Mouse (Mus musculus): Measurements from ENCODE around the gene Gm9376. TPM values are rescaled to one million over a fixed set of nuclear protein-coding genes. Genes with fewer than 3 reads are reported as not detected.

Gm9376 gene
- polyA plus RNA-seq (2012; rRNA removed): 0.07 TPM in 1 of 2 replicates, not detected in the other

DNA sequence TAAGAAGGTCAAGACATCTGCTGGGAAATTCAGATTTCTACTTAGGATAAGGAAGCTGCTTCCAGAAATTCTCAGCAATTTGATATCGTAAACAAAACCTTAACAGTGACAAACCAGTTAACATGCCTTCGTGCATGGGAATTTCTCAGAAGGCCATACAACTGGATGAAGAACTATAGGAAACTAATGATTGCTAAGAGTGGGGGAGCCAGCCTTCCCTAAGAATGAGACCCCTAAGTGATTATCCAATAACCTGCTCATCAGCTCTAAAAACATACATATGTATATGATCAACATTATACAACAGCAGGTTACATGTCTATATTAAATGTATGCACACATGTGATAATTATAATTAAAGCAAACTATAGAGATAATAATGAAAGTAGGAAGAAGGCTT, at the start of gene Gm9376:
Gene Gm9376, plus strand, starts transcription at position 301 of the 400 bp plus-strand sequence.

DNA sequence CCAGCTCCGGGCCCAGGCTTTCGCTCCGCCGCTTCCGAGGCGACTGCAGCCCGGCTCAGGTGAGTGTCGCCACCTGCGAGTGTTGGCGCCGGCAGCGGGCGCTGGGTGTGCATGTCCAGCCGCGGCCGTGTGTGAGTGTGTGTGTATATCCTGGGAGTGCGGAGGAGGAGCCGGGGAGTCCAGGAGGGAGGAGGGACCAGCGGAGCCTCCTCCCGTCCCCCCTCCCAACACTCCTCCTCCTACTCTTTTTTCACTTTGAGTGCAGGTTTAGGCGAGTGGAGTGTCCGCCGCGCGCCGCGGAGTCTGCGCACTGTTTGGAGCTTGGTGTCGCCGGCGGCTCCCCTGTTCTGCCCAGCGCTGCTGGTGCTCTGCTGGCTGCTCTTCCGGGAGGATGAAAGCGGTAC, 29.9 kb upstream of the Gm9376 start, which contains the start of gene Sox21:
Gene Sox21, minus strand, starts transcription at position 145 of the 404 bp plus-strand sequence.

Other genes with a start within 250 kb of the Gm9376 start
- 9.3 and 9.9 TPM in 2 replicates for gene Dct, start 214.7 kb upstream of the Gm9376 start, polyA plus RNA-seq (2012; rRNA removed)
- 24.4 and 25.6 TPM in 2 replicates for gene Tgds, start 134.2 kb upstream of the Gm9376 start, polyA plus RNA-seq (2012; rRNA removed)
- gene Gpr180, start 129.8 kb upstream of the Gm9376 start, polyA plus RNA-seq (2012; rRNA removed): 22.5 and 30.5 TPM in 2 replicates
- 21.2 and 26.3 TPM in 2 replicates for gene Sox21, start 29.9 kb upstream of the Gm9376 start, polyA plus RNA-seq (2012; rRNA removed)

Data from central nervous system, embryonic 14 days (tissue).